Mouse (Mus musculus): Measurements from ENCODE around the gene Trim3. TPM values are rescaled to one million over a fixed set of nuclear protein-coding genes. Genes with fewer than 3 reads are reported as not detected.

The Trim3 gene
- total and polyA plus RNA-seq, 2 experiments from 2014 or later, result 18.1 to 56.5 TPM

DNA sequence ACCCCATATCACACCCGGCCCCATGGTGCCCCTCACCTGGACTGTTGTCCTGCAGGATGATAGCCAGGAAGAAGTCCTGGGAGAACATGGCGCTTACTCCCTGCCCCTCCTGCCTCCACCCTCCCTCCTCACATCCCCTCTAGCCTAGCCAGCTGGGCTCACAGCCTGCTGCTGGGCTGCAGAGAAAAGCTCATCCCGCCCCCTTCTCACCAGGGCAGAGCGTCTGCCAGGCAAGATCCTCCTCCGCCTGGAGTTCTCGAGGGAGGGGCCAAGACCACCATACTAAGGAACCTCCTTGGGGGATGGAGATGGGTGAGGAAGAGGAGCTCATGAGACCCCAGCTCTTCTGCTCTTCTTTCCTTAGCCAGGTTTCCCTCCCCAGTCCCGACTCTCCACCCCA lies 64.8 kb downstream of the Trim3 start:
- WGBS, result 36% methylated on average over 7 of the region's 7 CpGs
- H3K9me3 ChIP-seq (replicated peaks; ENCODE audit: control insufficient read depth, low read length), result no peaks in the 10 kb centered on the region
- H3K4me1 ChIP-seq (ENCODE audit: control insufficient read depth, insufficient read depth), result peaks cover 25% of the 10 kb centered on the region
- DNase-seq (ENCODE audit: low spot score), result no peak
- H3K9ac ChIP-seq (replicated peaks; ENCODE audit: low read depth, low read length), result no peak overlapping the region
- no peaks in the 10 kb centered on the region for H3K27me3 ChIP-seq (ENCODE audit: control insufficient read depth, insufficient read depth, low read length)
- no peak overlapping the region for H3K27ac ChIP-seq (ENCODE audit: low read depth)
- no peak overlapping the region for H3K4me3 ChIP-seq (ENCODE audit: low read depth, low read length)
- peaks cover 2% of the 10 kb centered on the region for H3K36me3 ChIP-seq (replicated peaks; ENCODE audit: control insufficient read depth, insufficient read depth, low read length)
- TF ChIP-seq CTCF (IDR thresholded peaks at IDR 0.05; ENCODE audit: low read depth) (no peak), EP300 (IDR thresholded peaks at IDR 0.05; ENCODE audit: low read depth) (no peak)
- ATAC-seq (ENCODE audit: insufficient read depth, low read depth), result no peak
- H3K4me2 ChIP-seq (ENCODE audit: low read depth, low read length), result no peak overlapping the region

DNA sequence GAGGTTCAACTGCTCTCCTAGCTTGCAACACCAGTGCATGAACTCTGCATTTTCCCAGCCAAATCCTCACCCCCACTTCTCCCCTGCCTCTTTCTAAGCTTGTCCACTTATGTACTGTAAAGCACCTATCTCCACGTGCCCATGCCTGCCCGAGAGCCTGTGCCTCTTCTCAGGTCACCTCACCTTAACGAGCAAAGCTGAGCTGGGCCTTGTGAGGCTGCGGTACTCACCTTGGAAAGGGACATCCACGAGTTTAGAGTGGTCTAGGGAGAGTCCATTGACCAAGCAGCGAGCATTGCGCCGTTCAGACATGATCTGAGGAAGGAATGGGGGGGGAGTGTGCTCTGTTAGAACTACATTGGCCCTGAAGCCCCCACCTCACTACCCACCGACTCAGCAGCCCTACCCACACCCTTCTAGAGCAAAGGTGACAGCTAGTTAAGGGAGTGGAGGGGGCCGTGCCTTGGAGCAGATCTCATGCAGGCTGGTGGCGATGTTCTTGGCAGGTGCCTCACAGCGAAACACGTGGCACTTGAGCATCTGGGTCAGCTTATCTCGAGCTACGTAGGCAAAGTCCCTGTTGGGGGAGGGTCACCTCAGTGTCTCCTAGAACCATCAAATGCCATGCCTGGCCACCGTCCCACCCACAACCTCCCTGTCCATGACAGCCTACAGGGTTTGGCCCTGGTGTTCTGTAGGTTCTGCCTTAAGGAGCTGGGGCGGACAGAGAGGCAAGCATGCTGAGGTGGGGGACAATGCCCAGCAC lies 68.1 kb downstream of the Trim3 start:
- no peak overlapping the region for H3K9ac ChIP-seq (replicated peaks; ENCODE audit: low read depth, low read length)
- no peaks in the 10 kb centered on the region for H3K27me3 ChIP-seq (ENCODE audit: control insufficient read depth, insufficient read depth, low read length)
- TF ChIP-seq EP300 (IDR thresholded peaks at IDR 0.05; ENCODE audit: low read depth) (peak; percentile 87), CTCF (IDR thresholded peaks at IDR 0.05; ENCODE audit: low read depth) (no peak)
- ATAC-seq (ENCODE audit: insufficient read depth, low read depth) (peak; percentile 93), DNase-seq (ENCODE audit: low spot score) (peak; percentile 86)
- H3K4me2 ChIP-seq (ENCODE audit: low read depth, low read length), result peak overlapping the region; percentile 5; the same call in 1 of the 2 replicates
- H3K4me1 ChIP-seq (ENCODE audit: control insufficient read depth, insufficient read depth), result peaks cover 17% of the 10 kb centered on the region
- H3K27ac ChIP-seq (ENCODE audit: low read depth), result peak overlapping the region; percentile 78
- WGBS, result 52% methylated on average over 17 of the region's 17 CpGs
- H3K4me3 ChIP-seq (ENCODE audit: low read depth, low read length), result no peak overlapping the region
- peaks cover 5% of the 10 kb centered on the region; the same call in 1 of the 2 replicates for H3K36me3 ChIP-seq (replicated peaks; ENCODE audit: control insufficient read depth, insufficient read depth, low read length)
- H3K9me3 ChIP-seq (replicated peaks; ENCODE audit: control insufficient read depth, low read length), result no peaks in the 10 kb centered on the region

DNA sequence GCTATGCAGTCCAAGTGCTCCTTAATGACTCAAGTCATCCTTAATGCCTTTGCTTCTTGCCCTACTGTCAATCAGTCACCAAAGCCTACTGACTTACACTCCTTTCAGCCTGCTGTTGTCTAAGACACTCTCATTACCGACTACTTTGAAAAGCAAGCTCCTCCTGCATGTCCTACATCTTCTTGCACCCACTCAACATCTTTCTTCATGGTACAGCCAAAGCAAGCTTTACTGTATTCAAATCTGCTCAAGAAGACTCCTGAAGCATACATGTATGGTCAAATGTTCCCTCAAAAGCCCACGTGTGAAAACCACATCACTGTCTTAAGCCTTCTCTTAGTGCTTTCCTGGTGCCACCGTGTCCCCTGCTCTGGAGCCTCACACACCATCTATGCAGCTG lies 70.0 kb downstream of the Trim3 start:
- H3K4me2 ChIP-seq (ENCODE audit: low read depth, low read length), result no peak overlapping the region
- H3K9me3 ChIP-seq (replicated peaks; ENCODE audit: control insufficient read depth, low read length), result no peaks in the 10 kb centered on the region
- peaks cover 14% of the 10 kb centered on the region for H3K36me3 ChIP-seq (replicated peaks; ENCODE audit: control insufficient read depth, insufficient read depth, low read length)
- no peaks in the 10 kb centered on the region for H3K27me3 ChIP-seq (ENCODE audit: control insufficient read depth, insufficient read depth, low read length)
- 73% methylated on average over 3 of the region's 3 CpGs for WGBS
- no peak overlapping the region for H3K27ac ChIP-seq (ENCODE audit: low read depth)
- ATAC-seq (ENCODE audit: insufficient read depth, low read depth) (no peak), DNase-seq (ENCODE audit: low spot score) (no peak)
- TF ChIP-seq CTCF (IDR thresholded peaks at IDR 0.05; ENCODE audit: low read depth) (no peak), EP300 (IDR thresholded peaks at IDR 0.05; ENCODE audit: low read depth) (no peak)
- H3K4me3 ChIP-seq (ENCODE audit: low read depth, low read length), result no peak overlapping the region
- H3K4me1 ChIP-seq (ENCODE audit: control insufficient read depth, insufficient read depth), result peaks cover 16% of the 10 kb centered on the region
- no peak overlapping the region for H3K9ac ChIP-seq (replicated peaks; ENCODE audit: low read depth, low read length)

DNA sequence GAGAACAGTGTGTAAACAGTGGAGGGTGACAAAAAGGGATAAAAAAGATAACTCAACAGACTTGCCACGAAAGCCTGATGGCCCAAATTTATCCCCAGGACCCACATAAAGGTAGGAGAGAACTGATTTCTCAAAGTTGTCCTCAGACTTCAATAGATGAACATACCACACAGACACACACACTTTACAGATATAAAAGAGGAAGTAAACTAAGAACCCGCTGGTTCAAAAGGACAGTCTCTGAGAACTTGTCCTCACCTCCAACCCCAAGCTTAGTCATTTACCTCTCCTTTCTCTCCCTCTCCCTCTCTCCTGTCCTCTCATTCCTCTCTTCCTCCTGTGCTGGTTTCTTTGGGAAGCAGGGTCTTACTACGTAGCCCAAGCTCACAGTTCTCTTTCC lies 71.1 kb downstream of the Trim3 start:
- Histone ChIP-seq H3K36me3 (replicated peaks; ENCODE audit: control insufficient read depth, insufficient read depth, low read length) (peaks cover 25% of the 10 kb centered on the region), H3K4me1 (ENCODE audit: control insufficient read depth, insufficient read depth) (peaks cover 16% of the 10 kb centered on the region), H3K27me3 (ENCODE audit: control insufficient read depth, insufficient read depth, low read length) (no peaks in the 10 kb centered on the region), H3K27ac (ENCODE audit: low read depth) (no peak overlapping the region), H3K4me2 (ENCODE audit: low read depth, low read length) (no peak overlapping the region), H3K9ac (replicated peaks; ENCODE audit: low read depth, low read length) (no peak overlapping the region), H3K4me3 (ENCODE audit: low read depth, low read length) (no peak overlapping the region), H3K9me3 (replicated peaks; ENCODE audit: control insufficient read depth, low read length) (no peaks in the 10 kb centered on the region)
- no peak for ATAC-seq (ENCODE audit: insufficient read depth, low read depth)
- no peak for TF ChIP-seq EP300 (IDR thresholded peaks at IDR 0.05; ENCODE audit: low read depth)
- no peak for TF ChIP-seq CTCF (IDR thresholded peaks at IDR 0.05; ENCODE audit: low read depth)
- 82% methylated on average over 3 of the region's 3 CpGs for WGBS
- no peak for DNase-seq (ENCODE audit: low spot score)

DNA sequence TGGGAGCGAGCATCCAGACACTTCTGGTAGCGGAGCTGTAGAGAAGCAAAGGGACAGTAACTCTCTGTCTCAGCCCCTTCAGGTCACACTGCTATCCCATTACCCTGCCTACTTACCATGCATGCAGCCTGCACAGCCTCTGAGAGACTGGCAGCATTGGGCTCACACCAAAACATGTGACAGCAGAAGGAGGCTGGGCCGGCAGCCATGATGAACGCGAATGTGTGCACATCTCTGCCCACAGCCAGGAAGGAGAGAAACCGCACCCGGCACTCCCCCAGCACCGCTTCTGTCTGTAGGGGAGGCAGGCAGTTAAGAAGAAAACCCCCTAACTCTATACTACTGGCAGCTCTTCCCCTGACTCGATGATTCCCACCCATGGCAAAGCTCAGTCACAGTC lies 74.4 kb downstream of the Trim3 start:
- Histone ChIP-seq H3K4me3 (ENCODE audit: low read depth, low read length) (no peak overlapping the region), H3K27ac (ENCODE audit: low read depth) (no peak overlapping the region), H3K4me1 (ENCODE audit: control insufficient read depth, insufficient read depth) (peaks cover 16% of the 10 kb centered on the region), H3K36me3 (replicated peaks; ENCODE audit: control insufficient read depth, insufficient read depth, low read length) (peaks cover 32% of the 10 kb centered on the region), H3K9ac (replicated peaks; ENCODE audit: low read depth, low read length) (no peak overlapping the region), H3K4me2 (ENCODE audit: low read depth, low read length) (no peak overlapping the region), H3K9me3 (replicated peaks; ENCODE audit: control insufficient read depth, low read length) (no peaks in the 10 kb centered on the region), H3K27me3 (ENCODE audit: control insufficient read depth, insufficient read depth, low read length) (no peaks in the 10 kb centered on the region)
- DNase-seq (ENCODE audit: low spot score) (no peak), ATAC-seq (ENCODE audit: insufficient read depth, low read depth) (no peak)
- WGBS, result 92% methylated on average over 9 of the region's 9 CpGs
- no peak for TF ChIP-seq EP300 (IDR thresholded peaks at IDR 0.05; ENCODE audit: low read depth)
- no peak for TF ChIP-seq CTCF (IDR thresholded peaks at IDR 0.05; ENCODE audit: low read depth)

DNA sequence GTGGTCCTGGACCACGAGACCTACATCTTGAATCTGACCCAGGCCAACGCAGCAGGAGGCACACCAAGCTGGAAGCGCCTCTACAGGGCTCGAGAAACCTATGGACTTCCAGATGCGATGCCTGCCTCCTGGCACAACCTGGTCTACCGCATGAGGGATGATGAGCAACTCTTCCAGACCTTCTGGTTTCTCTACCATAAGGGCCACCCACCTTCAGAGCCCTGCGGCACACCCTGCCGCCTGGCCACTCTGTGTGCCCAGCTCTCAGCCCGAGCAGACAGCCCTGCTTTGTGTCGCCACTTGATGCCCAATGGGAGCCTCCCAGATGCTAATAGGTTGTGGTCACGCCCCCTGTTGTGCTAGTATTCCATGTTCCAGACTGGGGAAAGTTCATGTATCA lies 75.7 kb downstream of the Trim3 start:
- TF ChIP-seq EP300 (IDR thresholded peaks at IDR 0.05; ENCODE audit: low read depth) (no peak), CTCF (IDR thresholded peaks at IDR 0.05; ENCODE audit: low read depth) (no peak)
- 83% methylated on average over 11 of the region's 11 CpGs for WGBS

More for the DNA sequence above, 75.7 kb downstream of the Trim3 start:
- Histone ChIP-seq H3K36me3 (replicated peaks; ENCODE audit: control insufficient read depth, insufficient read depth, low read length) (peaks cover 27% of the 10 kb centered on the region), H3K27ac (ENCODE audit: low read depth) (no peak overlapping the region), H3K4me1 (ENCODE audit: control insufficient read depth, insufficient read depth) (peaks cover 22% of the 10 kb centered on the region), H3K4me2 (ENCODE audit: low read depth, low read length) (no peak overlapping the region), H3K9ac (replicated peaks; ENCODE audit: low read depth, low read length) (no peak overlapping the region), H3K9me3 (replicated peaks; ENCODE audit: control insufficient read depth, low read length) (no peaks in the 10 kb centered on the region), H3K27me3 (ENCODE audit: control insufficient read depth, insufficient read depth, low read length) (no peaks in the 10 kb centered on the region), H3K4me3 (ENCODE audit: low read depth, low read length) (no peak overlapping the region)
- no peak for ATAC-seq (ENCODE audit: insufficient read depth, low read depth)
- no peak for DNase-seq (ENCODE audit: low spot score)

All from heart, postnatal 0 days (tissue).